Mouse (Mus musculus): ENCODE data around the gene Nr1i3.
A peak's percentile ranks its signal among the peaks of the same experiment; 100 is the strongest.

The Nr1i3 gene

DNA sequence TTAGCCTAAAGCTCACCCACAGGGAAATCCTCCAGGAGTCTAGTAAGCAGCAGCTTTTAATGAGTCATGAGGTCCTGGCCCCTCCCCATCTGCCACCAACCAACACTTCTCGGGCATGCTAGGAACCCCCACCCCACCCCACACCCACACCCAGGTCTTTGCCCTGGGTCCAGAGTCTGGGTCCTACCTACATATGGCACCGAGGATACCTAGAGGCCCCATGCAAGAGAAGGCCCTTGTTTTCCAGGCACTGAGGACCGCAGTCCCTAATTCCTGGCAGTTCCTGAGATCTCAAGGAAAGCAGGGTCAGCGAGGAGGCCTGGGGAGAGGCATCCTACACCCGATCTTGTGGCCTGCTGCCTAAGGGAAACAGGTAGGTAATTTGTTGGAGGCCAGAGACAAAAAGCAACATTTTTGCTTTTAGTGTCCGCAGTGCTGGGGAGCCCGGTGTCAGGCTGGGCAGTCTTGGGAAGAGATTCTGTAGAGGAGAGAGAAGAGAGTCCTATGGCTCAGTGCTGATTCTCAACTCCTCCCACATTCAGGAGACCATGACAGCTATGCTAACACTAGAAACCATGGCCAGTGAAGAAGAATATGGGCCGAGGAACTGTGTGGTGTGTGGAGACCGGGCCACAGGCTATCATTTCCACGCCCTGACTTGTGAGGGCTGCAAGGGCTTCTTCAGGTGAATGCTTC, at the start of gene Nr1i3:
Nr1i3 (plus strand) TSS at position 170 of the 696 bp plus-strand sequence.
- no peak for DNase-seq (ENCODE audit: low read depth, low spot score)

DNA sequence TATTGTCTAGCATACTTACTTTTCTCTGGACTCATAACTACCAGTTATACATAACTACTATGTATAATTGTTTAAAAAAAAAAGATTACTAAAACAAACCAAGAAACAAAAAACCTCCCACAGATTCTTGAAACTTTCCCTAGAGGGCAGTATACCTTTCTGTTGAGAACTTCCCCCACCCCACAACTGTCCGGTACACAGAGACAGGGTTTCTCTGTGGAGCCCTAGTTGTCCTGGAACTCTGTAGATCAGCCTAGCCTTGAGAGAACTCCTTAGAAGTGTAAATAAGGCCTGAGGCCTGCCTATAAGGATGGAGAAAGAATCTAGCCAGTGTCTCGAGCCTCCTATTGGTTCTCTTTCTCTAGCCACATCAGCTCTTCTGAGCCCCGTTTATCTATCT, 49.5 kb upstream of the Nr1i3 start:
- DNase-seq (ENCODE audit: low read depth, low spot score) = peak; percentile 25

DNA sequence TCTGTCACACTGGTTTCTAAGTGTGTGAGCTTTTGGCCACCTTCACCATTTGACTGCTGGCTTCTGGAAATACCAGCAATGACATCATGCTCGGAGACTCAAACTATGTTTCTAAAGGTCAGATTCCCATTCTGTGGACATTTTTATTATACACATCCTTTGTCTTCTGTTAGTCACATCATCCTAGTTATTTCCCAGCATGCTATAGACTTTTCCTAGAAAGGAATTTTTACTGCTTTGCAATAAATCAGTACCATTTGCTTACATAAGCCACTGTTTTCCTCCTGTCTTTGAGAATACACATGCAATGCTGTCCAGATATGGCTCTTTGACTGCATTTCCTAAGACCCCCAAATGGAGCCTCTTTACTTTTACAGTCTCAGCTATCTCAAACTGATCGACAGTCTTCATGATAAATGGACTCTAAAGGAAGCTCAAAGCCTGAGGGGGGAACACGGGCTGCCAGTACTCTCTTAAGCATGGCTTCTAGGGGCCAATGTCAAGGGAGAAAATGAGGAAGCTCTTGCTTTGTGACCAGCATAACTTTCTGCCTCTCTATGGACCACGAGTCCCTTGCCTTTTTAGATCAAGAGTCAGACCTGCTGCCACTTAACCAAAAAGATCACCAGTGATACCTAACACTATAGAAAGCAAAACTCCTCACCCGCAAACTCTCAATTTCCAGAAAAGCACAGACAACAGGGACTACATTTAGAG, 48.0 kb upstream of the Nr1i3 start:
- DNase-seq (ENCODE audit: low read depth, low spot score) = no peak

DNA sequence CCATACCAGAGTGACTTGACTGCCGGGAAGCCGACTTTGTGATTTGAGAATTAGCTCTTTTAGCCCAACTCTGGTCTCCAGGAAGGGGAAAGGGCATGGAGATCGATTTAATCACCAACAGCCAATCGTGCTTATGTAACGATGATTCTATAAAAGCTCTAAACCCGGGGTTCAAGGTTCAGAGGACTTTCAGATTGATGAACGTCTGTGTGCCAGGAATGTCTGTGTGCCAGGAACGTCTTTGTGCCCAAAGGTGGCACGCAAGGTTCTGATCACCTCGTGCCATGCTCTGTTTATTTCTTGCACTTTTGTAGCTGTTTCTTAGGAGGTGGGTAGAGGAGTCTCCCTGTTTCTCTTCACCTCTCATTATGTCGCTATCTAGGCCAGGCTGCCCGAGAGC, 44.9 kb upstream of the Nr1i3 start:
- no peak for DNase-seq (ENCODE audit: low read depth, low spot score)

DNA sequence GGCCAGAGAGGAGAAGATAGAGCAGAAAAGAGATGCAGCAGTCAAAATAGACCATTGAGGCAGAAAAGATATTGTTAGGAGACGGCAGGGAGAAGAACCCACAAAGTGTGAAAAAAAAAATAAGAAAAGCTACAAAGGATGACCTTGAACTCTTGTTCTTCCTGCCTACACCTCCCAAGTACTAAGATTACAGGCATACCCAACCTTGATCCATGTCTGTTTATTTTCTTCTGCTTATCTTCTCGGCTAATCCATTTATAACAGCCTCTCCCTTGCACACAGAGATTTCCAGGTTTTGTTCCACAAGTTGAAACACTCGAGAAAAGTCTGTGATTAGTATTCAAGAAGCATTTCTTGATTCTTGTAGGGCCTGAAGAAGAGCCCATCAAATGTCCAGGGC, 43.9 kb upstream of the Nr1i3 start:
- no peak for DNase-seq (ENCODE audit: low read depth, low spot score)

DNA sequence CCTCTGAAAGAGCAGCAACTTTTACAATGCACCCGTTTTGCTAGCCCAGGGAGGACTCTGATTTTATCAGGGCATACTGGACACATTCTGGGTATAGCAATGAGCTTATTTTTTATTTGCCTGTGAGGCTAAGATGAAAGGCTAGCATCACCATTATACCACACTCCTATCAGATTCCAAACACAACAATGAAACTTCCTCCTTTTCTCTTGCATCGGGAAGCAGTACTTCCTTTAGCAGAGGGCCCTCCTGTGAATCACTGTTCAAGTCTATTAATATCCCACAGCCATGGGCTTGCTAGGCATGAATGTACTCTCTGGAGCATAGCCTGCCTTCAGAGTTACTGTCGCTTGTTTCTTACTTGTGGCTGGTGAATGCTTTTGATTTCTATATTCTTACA, 42.6 kb upstream of the Nr1i3 start:
- DNase-seq (ENCODE audit: low read depth, low spot score) = no peak

DNA sequence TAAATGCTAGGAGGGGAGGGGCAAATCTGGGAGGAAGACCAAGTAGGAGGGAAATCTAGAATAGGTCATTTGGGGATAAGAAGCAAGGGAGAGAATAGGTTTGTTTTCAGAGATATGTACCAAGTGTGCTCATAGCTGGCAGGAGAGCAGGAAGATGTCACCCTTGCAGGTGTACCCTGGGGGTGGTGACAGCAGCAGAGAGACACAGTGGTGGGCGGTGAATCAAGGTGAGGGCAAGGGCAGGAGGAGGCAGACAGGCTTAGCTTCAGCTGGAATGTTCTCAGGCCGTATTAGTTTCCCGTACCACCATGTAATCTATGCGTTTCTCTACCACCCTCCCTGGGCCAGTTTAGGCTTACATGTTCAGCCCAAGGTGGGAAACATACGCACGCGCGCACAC, 41.0 kb upstream of the Nr1i3 start:
- no peak for DNase-seq (ENCODE audit: low read depth, low spot score)

DNA sequence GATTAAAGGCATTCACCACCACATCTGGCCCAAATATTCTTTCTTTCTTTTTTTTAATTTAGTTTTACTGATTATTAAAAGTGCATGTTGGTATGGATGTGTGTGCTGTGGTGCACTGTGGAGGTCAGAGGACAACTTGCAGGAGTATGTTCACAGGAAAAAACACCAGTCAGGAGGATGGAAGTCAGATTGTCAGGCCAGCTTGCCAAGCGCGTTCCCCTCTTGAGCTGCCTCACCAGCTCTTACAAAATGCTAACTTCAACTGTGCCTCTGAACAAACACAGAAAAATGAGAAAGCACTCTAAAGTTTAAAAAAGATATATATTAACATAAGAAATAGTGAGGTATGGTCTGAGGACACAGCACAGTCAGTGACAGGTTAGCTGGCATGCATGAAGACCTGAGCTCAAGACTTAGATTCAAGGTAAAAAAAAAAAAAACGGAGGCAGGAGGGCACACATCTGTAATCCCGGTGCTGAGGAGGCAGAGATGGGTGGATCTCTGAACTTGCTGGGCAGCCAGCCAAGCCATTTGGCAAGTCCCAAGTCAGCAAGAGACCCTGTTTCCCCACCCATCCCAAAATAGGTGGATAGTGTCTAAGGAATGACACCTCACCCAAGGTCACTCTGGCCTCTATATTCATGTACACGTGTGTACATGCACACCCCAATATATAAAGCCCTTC, 34.1 kb upstream of the Nr1i3 start:
- no peak for DNase-seq (ENCODE audit: low read depth, low spot score)

DNA sequence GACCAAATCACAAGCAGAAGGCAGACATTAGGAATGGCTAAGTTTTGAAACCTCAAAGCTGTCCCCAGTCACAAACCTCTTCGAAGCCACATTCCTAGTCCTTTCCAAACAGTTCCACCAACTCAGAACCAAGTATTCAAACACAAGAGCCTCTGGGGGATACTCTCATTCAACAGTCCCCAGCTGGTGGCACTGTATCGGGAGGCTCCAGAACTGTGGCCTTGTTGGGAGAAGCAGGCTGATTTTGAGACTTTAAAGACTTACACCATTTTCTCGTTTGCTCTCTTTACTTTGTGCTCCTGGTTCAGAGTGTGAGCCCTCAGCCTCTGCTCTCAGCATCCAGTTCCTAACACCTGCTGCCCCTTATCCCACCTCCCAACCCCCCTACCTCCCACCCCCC, 30.7 kb upstream of the Nr1i3 start:
- no peak for DNase-seq (ENCODE audit: low read depth, low spot score)

DNA sequence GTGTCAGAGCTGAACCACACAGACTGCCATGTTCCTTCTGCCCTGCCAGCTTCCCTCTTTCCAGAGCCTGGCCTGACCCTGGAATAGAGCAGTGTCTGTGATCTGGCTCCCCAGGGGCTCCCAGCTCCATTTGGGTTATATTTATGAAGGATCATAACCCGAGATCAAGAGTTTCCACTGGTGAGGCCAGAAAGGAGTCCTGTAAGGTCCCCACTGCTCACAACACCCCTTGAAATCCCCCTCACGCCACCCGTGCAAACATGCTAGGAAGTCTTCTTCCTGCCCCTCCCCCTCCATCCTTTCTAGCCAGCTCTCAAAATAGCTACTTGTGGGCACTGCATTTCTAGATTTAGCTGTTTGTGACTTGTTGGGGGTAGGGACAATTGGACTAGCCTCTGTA, 30.1 kb upstream of the Nr1i3 start:
- peak; percentile 31 for DNase-seq (ENCODE audit: low read depth, low spot score)

DNA sequence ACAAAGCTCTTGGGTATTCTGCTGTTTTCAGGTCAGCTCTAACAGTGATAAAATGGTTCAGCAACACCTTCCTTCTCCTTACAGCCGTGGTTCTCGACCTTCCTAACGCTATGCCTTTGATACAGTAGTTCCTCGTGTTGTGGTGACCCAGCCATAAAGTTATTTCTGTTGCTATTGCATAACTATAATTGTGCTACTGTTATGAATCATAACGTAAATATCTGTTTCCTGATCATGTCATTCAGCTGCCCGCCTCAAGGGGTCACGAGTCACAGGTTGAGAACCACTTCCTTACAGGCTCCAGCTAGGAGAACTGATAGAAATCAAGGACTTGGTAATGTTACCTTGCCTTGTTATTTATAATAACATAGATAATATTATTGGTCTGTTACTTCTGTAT, 29.5 kb upstream of the Nr1i3 start:
- DNase-seq (ENCODE audit: low read depth, low spot score) = peak; percentile 80

DNA sequence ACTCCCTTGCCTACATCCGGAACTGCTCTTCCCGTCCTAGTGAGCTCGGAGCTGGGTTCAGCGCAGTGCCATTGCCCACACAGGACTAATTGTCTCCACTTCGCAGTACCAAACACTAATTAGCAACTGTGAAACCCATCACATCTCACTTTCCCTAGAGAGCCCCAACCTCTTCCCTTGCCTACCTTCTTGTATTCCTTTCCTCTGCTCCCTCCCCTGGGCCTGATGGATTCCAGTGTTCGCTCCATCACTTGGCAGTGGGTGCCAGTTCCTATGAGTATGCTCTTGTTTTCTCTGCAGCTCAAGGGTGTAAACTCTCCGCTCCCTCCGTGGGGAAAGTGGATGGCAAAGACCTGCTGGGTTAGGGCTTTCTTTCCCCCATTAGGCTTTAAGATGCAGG, 28.1 kb upstream of the Nr1i3 start:
- DNase-seq (ENCODE audit: low read depth, low spot score) = no peak

DNA sequence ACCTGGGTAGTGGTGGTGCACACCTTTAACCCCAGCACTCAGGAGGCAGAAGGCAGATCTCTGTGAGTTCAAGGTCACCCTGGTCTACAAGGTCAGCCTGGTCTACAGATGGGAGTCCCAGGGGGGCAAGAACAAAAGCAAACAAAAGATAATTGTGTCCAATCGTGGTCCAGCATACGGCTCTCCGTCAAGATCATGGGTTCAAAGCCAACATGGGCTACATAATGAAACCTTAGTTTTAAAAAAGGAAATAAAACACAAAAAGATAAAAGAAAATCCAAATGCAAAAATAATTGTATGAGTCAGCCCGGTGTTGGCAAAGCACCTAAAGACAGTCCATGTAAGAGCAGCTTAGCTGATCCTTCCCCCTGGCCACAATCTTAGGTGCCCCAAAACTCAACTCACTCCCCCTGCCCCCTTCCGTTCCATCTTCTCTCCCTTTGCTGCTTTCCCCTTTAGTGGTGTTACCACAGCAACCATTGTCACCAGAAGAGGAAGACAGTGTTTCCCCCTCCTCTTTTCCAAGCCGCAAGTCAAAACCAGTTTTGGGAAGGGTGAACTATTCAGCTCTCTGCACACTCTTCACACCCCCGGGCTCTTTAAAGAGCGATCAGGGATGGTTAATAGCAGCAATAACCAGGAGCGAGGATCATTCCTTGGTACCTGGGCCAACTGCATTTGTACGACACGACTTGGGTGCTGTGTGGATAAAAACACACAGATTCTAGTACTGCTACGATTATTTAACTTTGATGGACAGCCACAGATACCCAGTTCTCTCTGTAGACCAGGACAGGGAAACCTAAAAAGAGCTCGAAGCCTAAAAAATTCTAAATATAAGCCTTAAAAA, 25.7 kb upstream of the Nr1i3 start:
- no peak for DNase-seq (ENCODE audit: low read depth, low spot score)

DNA sequence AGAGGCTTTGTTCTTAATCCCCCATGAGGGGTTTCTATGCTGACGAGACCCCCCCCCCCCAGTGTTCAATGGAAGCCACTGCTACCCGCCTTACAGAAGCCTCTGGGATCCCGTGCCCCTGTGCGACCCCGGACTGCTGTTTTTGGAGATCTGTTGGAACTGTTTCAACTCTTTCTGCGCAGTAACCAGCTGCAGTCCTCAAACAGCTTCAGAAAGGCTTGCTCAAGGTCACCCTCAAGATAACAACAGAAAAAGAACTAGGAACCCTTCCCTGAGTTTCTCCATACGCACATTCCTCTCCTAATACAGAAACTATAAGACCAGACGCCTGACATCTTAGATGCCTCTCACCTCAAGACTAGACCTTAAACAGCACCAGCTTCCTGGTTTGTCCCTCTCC, 24.7 kb upstream of the Nr1i3 start:
- DNase-seq (ENCODE audit: low read depth, low spot score) = no peak

DNA sequence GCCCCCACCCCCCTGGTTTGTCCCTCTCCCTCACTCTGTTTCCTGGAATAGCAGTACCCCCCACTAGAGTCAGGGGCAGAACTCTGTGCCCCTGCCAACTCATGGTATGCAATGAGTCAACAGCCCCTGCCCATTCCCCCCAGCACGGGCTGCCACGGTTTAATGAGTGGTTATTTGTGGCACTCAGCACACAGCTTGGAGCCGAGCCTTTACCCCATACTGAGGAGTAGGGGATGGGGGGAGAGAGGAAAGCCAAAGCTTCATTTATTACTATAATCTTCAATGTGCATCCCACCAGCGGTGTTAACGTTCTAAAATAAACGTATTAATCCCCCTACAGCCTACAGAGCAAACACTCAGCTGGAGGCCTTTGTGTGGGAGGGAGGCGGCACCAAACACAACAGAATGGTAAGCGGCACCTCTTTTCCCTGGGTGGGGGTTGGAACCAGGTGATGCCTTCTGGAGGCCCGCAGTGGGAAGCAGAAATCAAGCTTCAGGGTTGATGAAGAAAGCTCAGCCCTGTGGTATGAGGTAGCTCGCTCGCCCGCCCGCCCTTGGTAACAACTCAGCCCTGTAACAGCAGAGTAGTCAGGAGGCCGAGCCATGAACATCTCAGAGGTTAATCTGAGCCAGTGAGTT, 24.2 kb upstream of the Nr1i3 start:
- no peak for DNase-seq (ENCODE audit: low read depth, low spot score)

DNA sequence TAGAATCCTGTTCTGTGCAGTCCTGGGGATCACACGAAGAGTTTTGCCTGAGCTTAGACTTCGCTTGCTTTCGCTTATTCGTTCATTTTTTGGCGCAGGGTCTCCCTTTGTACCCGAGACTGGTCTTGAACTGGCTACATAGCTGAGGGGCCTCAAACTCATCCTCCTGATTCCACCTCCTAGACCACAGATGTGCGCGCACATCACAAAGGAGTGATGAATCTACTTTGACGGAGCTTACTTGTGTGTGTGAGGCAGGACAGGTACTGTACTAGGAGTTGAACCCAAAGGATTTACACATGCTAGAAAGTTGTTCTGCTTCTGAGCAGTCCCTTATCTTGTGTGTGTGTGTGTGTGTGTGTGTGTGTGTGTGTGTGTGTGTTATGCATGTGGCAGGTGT, 22.9 kb upstream of the Nr1i3 start:
- no peak for DNase-seq (ENCODE audit: low read depth, low spot score)

DNA sequence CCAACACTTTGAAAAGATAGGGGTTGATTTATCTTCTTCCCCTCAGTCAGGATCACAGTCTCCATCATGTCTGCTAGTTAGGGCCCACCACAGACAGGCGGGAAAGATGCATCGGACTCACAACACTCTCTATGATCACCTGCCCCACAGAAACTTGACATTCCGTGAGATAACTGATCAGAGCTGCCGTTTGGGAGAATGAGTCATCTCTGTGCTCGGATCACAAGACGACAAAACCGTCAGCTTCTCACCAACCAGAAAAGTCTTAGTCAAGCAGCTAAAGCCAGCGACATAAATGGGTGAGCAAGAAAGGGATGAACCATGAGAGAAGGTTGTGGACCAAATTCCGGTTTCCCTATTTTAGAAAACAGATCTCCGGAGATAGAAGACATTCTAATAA, 21.5 kb upstream of the Nr1i3 start:
- DNase-seq (ENCODE audit: low read depth, low spot score) = no peak

DNA sequence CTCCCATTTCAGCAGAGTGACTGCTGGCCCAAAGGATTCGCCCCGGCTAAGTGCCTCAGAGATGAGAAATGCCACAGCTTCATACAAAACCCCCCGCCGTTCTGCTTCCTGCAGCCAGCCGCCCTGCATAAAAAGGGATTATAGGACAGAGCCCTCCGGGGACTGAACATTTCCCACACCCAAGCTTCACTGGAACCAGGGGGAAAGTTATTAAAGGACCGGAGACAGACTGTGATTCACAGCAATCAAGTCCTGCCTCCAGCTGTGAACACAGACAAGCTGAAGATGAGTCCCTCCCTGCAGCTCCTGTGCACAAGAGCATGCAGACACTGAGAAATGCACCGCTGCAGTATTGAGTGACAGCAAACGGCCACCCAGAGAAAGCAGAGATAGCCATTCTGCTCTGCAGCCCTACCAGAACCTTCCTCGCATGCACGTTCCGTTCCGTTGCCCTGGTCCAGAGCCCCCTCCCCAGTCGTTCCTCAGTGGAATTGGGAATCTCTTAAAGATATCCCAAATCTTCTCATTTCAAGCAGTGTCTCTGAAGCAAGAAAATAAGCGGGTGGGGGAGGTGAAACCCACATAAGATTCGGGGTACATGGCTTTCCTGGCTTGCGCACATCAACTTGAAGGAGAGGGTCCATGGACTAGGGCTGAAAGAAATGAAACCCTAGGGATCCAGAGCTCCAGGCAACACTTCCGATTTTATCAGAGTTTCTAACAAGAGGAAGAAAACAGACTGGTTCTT, 20.5 kb upstream of the Nr1i3 start:
- DNase-seq (ENCODE audit: low read depth, low spot score) = no peak

DNA sequence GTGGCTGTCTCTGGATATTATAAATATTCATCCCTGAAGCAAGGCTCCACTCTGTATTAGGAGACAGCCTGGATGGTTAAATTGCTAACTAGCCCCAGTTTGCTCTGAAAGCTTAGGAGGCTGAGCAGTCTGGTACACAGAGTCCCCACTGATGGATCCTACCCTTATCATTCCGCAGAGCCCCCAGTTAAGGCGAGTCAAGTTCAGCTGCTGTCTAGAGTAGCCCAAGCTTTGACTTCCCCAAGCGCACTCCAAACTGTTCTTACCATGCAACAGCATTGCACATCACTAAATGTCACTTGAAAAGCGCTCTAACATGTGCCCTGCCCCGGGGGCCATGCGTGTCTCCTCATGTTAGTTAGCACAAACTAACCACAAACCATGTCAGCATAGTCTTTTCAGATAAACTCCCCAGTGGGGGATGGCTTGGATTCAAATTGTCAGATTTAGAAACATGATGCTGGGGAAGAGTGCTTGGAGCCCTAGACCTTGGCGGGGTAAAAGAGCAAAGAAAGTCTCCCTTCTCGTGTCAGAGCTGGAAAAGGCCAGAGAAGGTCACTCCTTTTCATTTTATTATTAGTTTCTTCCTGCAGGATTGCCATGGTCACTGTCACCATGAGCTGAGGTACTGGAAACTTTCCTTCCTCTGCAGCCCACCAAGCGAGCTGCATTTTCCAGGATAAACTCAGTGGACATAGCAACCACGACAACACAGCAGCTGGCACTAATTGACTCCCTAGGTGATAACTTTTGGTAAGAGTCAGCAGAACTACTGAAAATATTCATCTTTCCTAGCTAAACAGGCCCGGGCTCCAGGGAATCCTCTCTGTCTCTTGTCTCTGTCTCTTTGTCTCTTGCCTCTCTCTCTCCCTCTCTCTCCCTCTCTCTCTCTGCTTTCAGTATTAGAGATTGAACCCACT, 19.6 kb upstream of the Nr1i3 start:
- no peak for DNase-seq (ENCODE audit: low read depth, low spot score)
